Mouse (Mus musculus): ENCODE data around the gene Kdf1.

The Kdf1 gene

GRCm38 (mm10) chr4:133518601-133519368 lies at the start of gene Kdf1:
Kdf1 (plus strand) TSS chr4:133518963.
- no peak for DNase-seq (ENCODE audit: low read depth, low spot score)

DNA sequence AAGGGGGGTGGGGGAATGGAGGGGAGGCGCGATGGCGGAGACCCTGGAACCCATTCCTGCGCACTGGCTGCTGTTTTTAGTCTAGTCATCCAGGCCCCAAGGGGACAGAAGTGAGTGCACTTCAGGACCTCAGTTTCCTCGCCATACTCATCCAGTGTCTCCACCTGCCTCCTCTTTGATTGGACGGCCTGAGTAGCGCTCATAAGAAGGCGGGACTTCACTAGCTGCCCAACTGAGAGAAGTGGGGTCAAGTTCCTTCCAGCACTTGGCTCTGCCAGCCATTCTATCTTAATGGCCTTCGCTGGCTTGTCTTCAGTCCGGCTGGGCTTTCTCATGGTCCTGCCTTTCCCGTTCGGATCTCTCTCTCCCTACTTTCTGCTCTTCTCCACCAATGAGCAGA lies 49.6 kb upstream of the Kdf1 start:
- DNase-seq (ENCODE audit: low read depth, low spot score) = no peak

GRCm38 (mm10) chr4:133471135-133471821 lies 47.5 kb upstream of the Kdf1 start:
- DNase-seq (ENCODE audit: low read depth, low spot score) = no peak

GRCm38 (mm10) chr4:133473833-133474232 lies 44.9 kb upstream of the Kdf1 start:
- DNase-seq (ENCODE audit: low read depth, low spot score) = no peak

DNA sequence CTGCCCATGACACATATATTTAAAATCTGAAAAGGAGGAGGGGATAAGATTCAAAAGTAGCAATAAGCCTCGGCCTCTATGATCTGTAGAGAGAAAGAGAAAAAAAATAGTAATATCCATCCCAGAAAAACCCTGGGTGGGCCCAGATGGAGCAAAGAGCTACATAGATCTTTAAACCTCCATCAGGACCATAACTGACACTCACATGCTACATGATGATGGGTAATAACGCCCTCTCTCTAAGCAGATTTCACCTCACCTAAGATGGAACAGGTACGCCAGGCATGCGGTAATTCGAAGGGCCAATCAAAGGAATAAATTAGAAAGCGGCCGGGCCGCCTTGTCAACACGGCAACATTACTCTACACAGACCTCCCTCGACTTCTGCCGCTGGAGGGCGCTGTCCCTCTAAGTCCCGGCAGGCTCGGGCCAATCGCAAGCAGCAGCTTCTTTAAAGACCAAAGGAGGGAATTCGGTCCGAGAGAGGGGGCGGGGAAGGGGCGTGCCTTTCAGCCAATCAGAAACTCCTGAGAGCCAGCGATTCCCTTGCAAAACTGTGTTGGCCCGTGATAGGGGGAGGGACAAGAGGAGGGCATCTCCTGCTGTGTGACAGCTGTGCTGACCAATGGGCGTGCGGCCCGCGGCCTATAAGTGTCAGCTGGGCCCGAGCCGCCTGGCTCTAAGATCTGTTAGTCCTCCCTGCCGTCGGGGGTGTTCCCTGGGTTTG lies 39.1 kb upstream of the Kdf1 start, which contains the start of gene Tent5b:
Gene Tent5b (plus strand): TSS at position 675 of the 727 bp plus-strand sequence.
- peak; percentile 98 for DNase-seq (ENCODE audit: low read depth, low spot score)

GRCm38 (mm10) chr4:133480185-133480537 lies 38.6 kb upstream of the Kdf1 start:
- no peak for DNase-seq (ENCODE audit: low read depth, low spot score)

- no peak for DNase-seq (ENCODE audit: low read depth, low spot score)
Observed at GRCm38 (mm10) chr4:133480754-133481153, 38.0 kb upstream of the Kdf1 start.

GRCm38 (mm10) chr4:133481488-133481887 lies 37.3 kb upstream of the Kdf1 start:
- no peak for DNase-seq (ENCODE audit: low read depth, low spot score)

DNA sequence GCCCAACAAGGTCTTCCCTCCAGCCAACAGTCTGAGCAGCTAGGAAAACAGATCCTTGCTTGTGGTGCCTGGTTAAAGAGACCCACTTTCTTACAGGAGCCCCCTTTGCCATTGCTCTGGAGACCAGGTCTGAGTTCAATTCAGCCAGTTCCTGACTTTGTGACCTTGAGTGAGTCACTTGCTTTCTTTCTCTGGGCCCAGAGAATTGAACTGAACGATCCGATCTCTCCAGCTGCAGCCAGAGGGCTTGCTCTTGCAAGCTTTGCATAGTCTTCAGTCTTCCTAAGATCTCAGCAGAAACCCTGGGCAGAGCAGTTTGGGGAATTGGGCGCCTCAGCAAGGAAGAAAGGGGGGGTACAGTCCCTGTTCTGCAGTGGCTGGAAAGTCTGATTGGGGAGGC lies 36.3 kb upstream of the Kdf1 start:
- DNase-seq (ENCODE audit: low read depth, low spot score) = no peak

- no peak for DNase-seq (ENCODE audit: low read depth, low spot score)
Observed at GRCm38 (mm10) chr4:133484266-133485025, 34.3 kb upstream of the Kdf1 start.

DNA sequence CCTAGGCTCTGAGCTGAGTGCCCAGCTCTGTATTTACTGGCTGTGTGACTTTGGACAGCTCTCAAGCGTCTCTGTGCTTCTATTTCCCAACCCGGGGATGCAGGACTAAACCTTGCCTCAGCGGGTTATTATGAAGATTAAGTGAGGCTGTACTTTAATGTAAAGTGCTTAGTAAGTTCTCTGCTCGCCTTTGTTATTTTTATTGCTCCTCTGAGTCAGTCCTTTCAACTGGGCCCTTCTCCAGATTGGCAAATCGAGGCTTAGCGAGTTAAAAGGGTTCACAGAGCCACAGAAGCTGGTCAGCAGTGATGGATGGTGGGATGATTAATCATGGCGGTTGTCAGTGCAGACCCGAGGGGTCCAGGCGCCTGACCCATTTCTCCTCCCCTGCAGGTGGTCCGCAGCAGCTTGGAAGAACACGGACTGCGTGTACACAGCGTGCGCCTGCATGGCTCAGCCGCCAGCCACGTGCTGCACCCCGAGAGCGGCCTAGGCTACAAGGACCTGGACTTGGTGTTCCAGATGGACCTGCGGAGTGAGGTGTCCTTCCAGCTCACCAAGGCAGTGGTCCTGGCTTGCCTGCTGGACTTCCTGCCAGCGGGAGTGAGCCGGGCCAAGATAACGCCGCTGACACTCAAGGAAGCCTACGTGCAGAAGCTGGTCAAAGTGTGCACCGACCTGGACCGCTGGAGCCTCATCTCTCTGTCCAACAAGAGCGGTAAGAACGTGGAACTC lies 32.9 kb upstream of the Kdf1 start:
- no peak for DNase-seq (ENCODE audit: low read depth, low spot score)

GRCm38 (mm10) chr4:133486673-133487357 lies 31.9 kb upstream of the Kdf1 start:
- no peak for DNase-seq (ENCODE audit: low read depth, low spot score)

DNA sequence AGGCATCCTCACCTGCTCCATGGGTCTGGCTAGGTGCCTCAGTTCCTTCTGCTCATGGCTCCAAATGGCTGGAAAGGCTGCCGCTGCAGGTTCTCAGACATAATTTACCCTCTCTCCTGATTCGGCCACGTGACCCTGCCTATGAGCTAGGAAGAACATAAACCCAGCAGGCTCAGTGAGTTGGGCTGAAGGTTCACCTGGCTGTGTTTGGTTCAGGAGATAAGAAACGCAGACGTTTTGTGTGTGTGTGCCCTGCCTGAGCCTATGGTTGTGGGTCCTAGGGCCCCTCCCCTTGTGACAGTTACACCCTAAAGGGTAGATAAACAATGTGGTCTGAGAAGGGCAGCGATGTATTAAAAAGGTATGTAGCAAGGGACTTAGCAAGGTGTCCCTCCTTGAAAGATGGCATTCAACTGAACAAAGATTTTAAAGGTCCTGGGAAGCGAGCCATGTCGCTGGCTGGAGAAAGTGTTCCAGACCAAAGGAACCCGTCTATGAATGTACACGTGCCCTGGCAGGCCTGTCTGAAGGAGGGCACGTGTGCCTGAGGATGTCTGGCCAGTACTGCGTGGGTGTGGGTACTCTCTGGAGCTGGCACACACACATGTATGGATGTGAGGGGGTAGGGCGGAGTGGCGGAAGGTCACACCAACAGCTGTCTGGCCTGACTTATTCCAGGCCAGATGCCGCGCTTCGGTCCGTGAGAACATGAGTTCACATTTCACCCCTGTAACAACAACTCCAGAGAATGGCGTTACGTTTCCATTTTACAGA lies 30.0 kb upstream of the Kdf1 start:
- no peak for DNase-seq (ENCODE audit: low read depth, low spot score)

GRCm38 (mm10) chr4:133489489-133490245 lies 29.1 kb upstream of the Kdf1 start:
- DNase-seq (ENCODE audit: low read depth, low spot score) = no peak

GRCm38 (mm10) chr4:133491800-133492199 lies 27.0 kb upstream of the Kdf1 start:
- DNase-seq (ENCODE audit: low read depth, low spot score) = no peak

DNA sequence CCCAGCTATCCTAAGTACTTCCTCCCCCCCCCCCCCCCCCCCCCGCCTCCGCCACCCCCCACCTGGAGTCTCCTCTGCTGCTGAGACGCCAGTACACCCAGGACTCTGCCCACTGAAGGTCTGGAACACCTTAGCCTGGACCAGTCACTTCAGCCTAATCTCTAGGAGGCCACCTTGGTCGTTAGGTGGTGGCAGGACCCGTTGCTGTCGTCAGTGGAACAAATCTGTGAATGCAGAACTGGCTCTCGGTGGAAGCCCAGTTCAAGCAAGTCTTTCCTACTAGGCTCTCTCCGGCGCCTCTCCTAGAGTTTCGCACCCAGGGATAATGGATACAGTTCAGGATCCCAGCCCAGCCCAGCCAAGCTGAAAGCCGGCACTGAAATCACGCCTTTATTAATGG lies 24.9 kb upstream of the Kdf1 start:
- no peak for DNase-seq (ENCODE audit: low read depth, low spot score)

DNA sequence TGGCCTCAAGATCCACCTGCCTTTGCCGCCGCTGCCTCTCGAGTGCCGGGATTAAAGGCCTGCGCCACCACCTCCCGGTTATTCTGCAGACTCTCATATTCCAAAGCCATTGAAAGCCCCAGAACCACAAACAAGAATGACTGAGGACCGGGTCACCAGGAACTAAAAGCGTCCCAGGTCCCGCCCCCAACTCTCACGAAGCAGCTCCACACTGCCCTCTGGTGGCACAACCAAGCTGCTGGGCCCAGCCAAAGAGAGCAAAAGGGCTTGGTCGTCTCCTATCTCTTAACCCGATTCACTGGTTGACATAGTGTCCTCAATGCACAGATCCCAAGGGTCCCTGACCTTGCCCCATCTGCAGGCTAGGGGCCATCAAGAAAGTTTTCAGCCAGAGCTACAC lies 24.3 kb upstream of the Kdf1 start:
- peak; percentile 91 for DNase-seq (ENCODE audit: low read depth, low spot score)

- no peak for DNase-seq (ENCODE audit: low read depth, low spot score)
Observed at GRCm38 (mm10) chr4:133494867-133495266, 23.9 kb upstream of the Kdf1 start.

- DNase-seq (ENCODE audit: low read depth, low spot score) = peak; percentile 75
Observed at GRCm38 (mm10) chr4:133495711-133496110, 23.1 kb upstream of the Kdf1 start.

Measured in brain, adult 2 months (tissue).